Mouse (Mus musculus) hindbrain, postnatal 0 days (tissue): ENCODE data around the gene Akr1b8. TPM values are rescaled to one million over a fixed set of nuclear protein-coding genes. Genes with fewer than 3 reads are reported as not detected.
"Not testable (repeated sequence)": the region's sequence is repeated elsewhere in the genome, so short reads cannot be mapped to it uniquely, and the experiment has no call there.

ENCODE experiments used
- ATAC-seq: fragments of 200-750 bp; cut with Nextera tagmentation; 2 replicates; pipeline ENCODE4 v1.8.0; 2017; ENCODE audit warnings: mild to moderate bottlenecking, moderate TSS enrichment, moderate library complexity
- DNase-seq: peaks from one replicate; pipeline ENCODE4 v3.0.0-alpha.2; 2015; ENCODE audit warnings: low spot score
- H3K27ac ChIP-seq: fragments of 300-500 bp; sonication (generic); 2 replicates; pipeline ENCODE4 v1.5.1; 2014; ENCODE audit warnings: mild to moderate bottlenecking
- H3K27me3 ChIP-seq: fragments of 300-500 bp; sonication (generic); 2 replicates; pipeline ENCODE4 v1.6.1; 2014; ENCODE audit warnings: low read length, mixed read lengths; ENCODE audit not compliant: insufficient read depth
- H3K36me3 ChIP-seq: fragments of 300-500 bp; sonication (generic); 2 replicates; pipeline ENCODE4 v1.6.1; 2014; ENCODE audit warnings: low read length, mixed read lengths; ENCODE audit not compliant: insufficient read depth
- H3K4me1 ChIP-seq: fragments of 300-500 bp; sonication (generic); 2 replicates; pipeline ENCODE4 v1.6.1; 2014; ENCODE audit warnings: antibody characterized with exemption, low read length, mixed read lengths; ENCODE audit not compliant: insufficient read depth
- H3K4me2 ChIP-seq: fragments of 300-500 bp; sonication (generic); 2 replicates; pipeline ENCODE4 v1.6.1; 2014; ENCODE audit warnings: low read depth, mild to moderate bottlenecking, low read length, moderate library complexity, mixed read lengths
- H3K4me3 ChIP-seq: fragments of 300-500 bp; sonication (generic); 2 replicates; pipeline ENCODE4 v1.5.1; 2014; ENCODE audit warnings: low read length
- H3K9ac ChIP-seq: fragments of 300-500 bp; sonication (generic); replicated peaks from 2 replicates; pipeline ENCODE4 v1.6.1; 2014; ENCODE audit warnings: mild to moderate bottlenecking, low read length, moderate library complexity, mixed read lengths
- H3K9me3 ChIP-seq: fragments of 300-500 bp; sonication (generic); 2 replicates; pipeline ENCODE4 v1.6.1; 2016; ENCODE audit warnings: low read length, mixed read lengths
- CTCF ChIP-seq: IDR thresholded peaks from 2 replicates; pipeline ENCODE4 v1.5.1; 2016; ENCODE audit warnings: antibody characterized with exemption, control low read depth, low read depth
- WGBS: fragments of 180-500 bp; shearing (Covaris S2); extraction: QIAGEN DNeasy Blood & Tissue Kit; methylation state at CpG from one replicate; pipeline ENCODE4 v1.1.7; 2014; 5-methylcytosine and 5-hydroxymethylcytosine counted together
- polyA plus RNA-seq: library from polyadenylated mRNA; unstranded; fragments of >200 nt; fragmentation: Nextera tagmentation; extraction: Ambion mirVana; gene quantifications from 2 replicates; pipeline ENCODE4 v1.2.1, GENCODE M21; 2015
- total RNA-seq: library from RNA; depleted of rRNA; stranded (reverse); fragments of >200 nt; gene quantifications from 2 replicates; pipeline ENCODE4 v1.2.3, GENCODE M21; 2014

The Akr1b8 gene
- total and polyA plus RNA-seq, 2 experiments from 2014 or later, result 1.6 to 3.8 TPM

GRCm38 (mm10) chr6:34313921-34314320 is 40.0 kb upstream of the Akr1b8 start:
- H3K9me3 ChIP-seq, result no peaks in the 10 kb centered on the region
- H3K36me3 ChIP-seq, result peaks cover 11% of the 10 kb centered on the region; the same call in 1 of the 2 replicates
- 91% methylated on average over 2 of the region's 2 CpGs for WGBS
- ATAC-seq, result no peak
- no peaks in the 10 kb centered on the region for H3K27me3 ChIP-seq
- H3K4me1 ChIP-seq, result peaks cover 4% of the 10 kb centered on the region; the same call in 1 of the 2 replicates
- no peak overlapping the region for H3K4me3 ChIP-seq
- no peak for DNase-seq
- no peak overlapping the region for H3K4me2 ChIP-seq
- no peak overlapping the region for H3K27ac ChIP-seq
- no peak for TF ChIP-seq CTCF
- no peak overlapping the region for H3K9ac ChIP-seq

GRCm38 (mm10) chr6:34316854-34317771 is 36.8 kb upstream of the Akr1b8 start, which contains the start of gene Akr1b3:
Gene Akr1b3 (minus strand): TSS chr6:34317478.
- Histone ChIP-seq H3K27ac (no peak within 1 kb of the TSS), H3K27me3 (no peaks in the 10 kb centered on the region), H3K4me3 (peak within 1 kb of the TSS; percentile 77), H3K9ac (peak within 1 kb of the TSS; percentile 68), H3K4me1 (peaks cover 4% of the 10 kb centered on the region; the same call in 1 of the 2 replicates), H3K4me2 (peak within 1 kb of the TSS; percentile 87), H3K9me3 (no peaks in the 10 kb centered on the region), H3K36me3 (no peaks in the 10 kb centered on the region)
- ATAC-seq (peak; percentile 100), DNase-seq (peak; percentile 97)
- peak; percentile 63 for TF ChIP-seq CTCF
- under 1% methylated on average over 60 of the region's 60 CpGs for WGBS

GRCm38 (mm10) chr6:34318172-34318571 is 35.7 kb upstream of the Akr1b8 start:
- H3K9ac ChIP-seq, result no peak overlapping the region
- peak overlapping the region; percentile 87 for H3K4me2 ChIP-seq
- no peaks in the 10 kb centered on the region for H3K9me3 ChIP-seq
- H3K4me3 ChIP-seq, result 0 out of 2 replicates have a peak overlapping the region, but pooled peaks have one; percentile 77
- no peak for ATAC-seq
- no peaks in the 10 kb centered on the region for H3K36me3 ChIP-seq
- DNase-seq, result peak; percentile 31
- WGBS, result 38% methylated on average over 5 of the region's 5 CpGs
- no peak for TF ChIP-seq CTCF
- no peaks in the 10 kb centered on the region for H3K27me3 ChIP-seq
- peaks cover 4% of the 10 kb centered on the region; the same call in 1 of the 2 replicates for H3K4me1 ChIP-seq
- no peak overlapping the region for H3K27ac ChIP-seq

GRCm38 (mm10) chr6:34318636-34319035 is 35.3 kb upstream of the Akr1b8 start:
- no peak for DNase-seq
- ATAC-seq, result no peak
- Histone ChIP-seq H3K4me1 (peaks cover 4% of the 10 kb centered on the region; the same call in 1 of the 2 replicates), H3K4me3 (no peak overlapping the region), H3K9ac (no peak overlapping the region), H3K27ac (no peak overlapping the region), H3K4me2 (no peak overlapping the region), H3K36me3 (no peaks in the 10 kb centered on the region), H3K27me3 (no peaks in the 10 kb centered on the region), H3K9me3 (no peaks in the 10 kb centered on the region)
- 61% methylated on average over 6 of the region's 6 CpGs for WGBS
- TF ChIP-seq CTCF, result no peak

GRCm38 (mm10) chr6:34322121-34322520 is 31.8 kb upstream of the Akr1b8 start:
- ATAC-seq, result no peak
- 96% methylated on average over 7 of the region's 7 CpGs for WGBS

GRCm38 (mm10) chr6:34331379-34331778 is 22.5 kb upstream of the Akr1b8 start:
- ATAC-seq, result no peak
- Histone ChIP-seq H3K9me3 (no peaks in the 10 kb centered on the region), H3K4me2 (no peak overlapping the region), H3K9ac (no peak overlapping the region), H3K27ac (no peak overlapping the region), H3K36me3 (no peaks in the 10 kb centered on the region), H3K4me3 (no peak overlapping the region), H3K4me1 (no peaks in the 10 kb centered on the region), H3K27me3 (no peaks in the 10 kb centered on the region)
- no peak for TF ChIP-seq CTCF
- no peak for DNase-seq
- WGBS, result 69% methylated on average over 5 of the region's 5 CpGs

More at GRCm38 (mm10) chr6:34322121-34322520, 31.8 kb upstream of the Akr1b8 start:
- Histone ChIP-seq H3K27me3 (no peaks in the 10 kb centered on the region), H3K36me3 (no peaks in the 10 kb centered on the region), H3K27ac (no peak overlapping the region), H3K9ac (no peak overlapping the region), H3K4me3 (no peak overlapping the region), H3K4me2 (no peak overlapping the region), H3K9me3 (no peaks in the 10 kb centered on the region), H3K4me1 (no peaks in the 10 kb centered on the region)
- TF ChIP-seq CTCF, result no peak
- DNase-seq, result no peak

- H3K4me2 ChIP-seq, DNase-seq, H3K4me3 ChIP-seq, ATAC-seq, H3K9me3 ChIP-seq, H3K9ac ChIP-seq, H3K36me3 ChIP-seq, H3K27me3 ChIP-seq, H3K27ac ChIP-seq, H3K4me1 ChIP-seq: not testable (repeated sequence)
- 90% methylated on average over 12 of the region's 12 CpGs for WGBS
These were observed 22.1 kb upstream of the Akr1b8 start for GRCm38 (mm10) chr6:34331804-34332203.
